Mouse (Mus musculus): ENCODE measurements around the gene Cfd. TPM values are rescaled to one million over a fixed set of nuclear protein-coding genes. Genes with fewer than 3 reads are reported as not detected.

Gene Cfd
- total RNA-seq (2015) = 0.49 and 0.56 TPM in 2 replicates
- total RNA-seq (2017) = 1.2 TPM in 1 of 2 replicates, not detected in the other

DNA sequence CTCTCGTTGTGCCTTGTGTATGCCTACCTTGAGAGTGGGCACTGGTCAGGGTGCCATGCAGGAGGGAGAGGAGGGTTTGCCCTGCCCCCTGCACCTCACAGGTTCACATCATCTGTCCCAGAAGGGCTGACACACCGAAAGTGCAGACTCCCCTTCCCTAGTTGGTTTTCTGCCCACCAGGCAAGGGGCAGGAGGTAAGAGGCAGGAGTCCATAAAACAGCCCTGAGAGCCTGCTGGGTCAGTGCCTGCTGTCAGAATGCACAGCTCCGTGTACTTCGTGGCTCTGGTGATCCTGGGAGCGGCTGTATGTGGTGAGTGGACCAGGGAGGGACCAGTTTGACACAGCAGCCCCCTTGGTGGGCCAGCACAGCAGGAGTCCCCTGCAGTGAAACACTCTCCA lies at the start of gene Cfd:
Gene Cfd, plus strand, starts transcription at position 184 of the 400 bp plus-strand sequence.
- ATAC-seq (replicated peaks; ENCODE audit: poor library complexity) = no peak

DNA sequence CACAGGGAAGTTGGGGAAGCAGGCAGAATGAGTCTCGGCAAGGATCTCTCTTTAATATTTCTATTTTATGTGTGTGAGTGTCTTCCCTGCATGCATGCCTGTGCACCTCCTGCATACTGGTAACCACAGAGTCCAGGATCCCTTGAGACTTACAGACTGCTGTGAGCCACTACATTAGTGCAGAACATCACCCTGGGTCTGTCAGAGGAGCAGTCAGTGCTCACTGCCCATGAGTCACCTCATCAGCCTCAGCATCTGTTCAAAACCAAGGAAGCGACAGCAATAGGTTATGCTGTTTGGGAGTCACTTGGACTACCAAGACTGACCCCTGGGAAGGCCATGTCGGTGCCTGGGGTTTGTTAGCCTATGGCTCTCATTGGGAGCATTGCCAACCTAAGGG lies 48.3 kb upstream of the Cfd start:
- no peak for ATAC-seq (replicated peaks; ENCODE audit: poor library complexity)

DNA sequence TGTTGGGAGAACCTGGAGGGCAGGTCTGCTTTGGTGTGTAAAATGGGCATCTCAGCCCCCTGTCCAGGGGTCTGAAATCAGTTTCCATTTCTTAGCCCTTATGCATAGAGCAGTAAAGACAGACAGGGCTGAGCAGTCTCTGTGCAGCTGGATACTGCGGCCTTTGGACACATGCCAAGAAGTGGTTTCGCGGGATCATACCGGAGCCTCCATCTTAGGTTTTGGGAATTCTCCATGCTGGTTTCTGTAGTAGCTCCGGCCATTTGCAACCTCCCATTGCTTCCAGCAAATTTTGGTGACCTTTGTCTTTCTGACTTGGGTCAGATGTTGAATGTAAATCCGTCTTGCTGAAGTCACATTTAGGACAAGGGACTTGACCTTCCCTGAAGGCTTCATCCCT lies 47.2 kb upstream of the Cfd start:
- ATAC-seq (replicated peaks; ENCODE audit: poor library complexity) = no peak

DNA sequence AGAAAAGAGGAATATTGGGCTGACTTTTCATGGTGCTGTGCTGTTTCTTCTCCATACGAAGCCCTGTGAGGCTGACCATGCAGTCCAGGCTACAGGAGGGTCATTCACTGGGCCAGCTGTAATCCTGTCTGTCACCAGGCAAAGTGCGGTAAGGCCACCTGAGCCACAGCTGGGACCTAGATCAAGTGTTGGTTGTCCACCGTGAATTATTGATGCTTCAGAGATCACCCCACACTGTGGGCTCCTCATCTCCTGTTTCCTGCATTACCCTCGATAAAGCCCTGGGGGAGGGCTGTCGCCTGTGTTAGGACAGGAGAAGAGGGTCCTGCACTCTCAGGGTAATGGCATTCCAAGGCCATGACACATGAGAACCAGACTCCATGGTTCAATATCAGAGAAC lies 44.1 kb upstream of the Cfd start:
- no peak for ATAC-seq (replicated peaks; ENCODE audit: poor library complexity)

DNA sequence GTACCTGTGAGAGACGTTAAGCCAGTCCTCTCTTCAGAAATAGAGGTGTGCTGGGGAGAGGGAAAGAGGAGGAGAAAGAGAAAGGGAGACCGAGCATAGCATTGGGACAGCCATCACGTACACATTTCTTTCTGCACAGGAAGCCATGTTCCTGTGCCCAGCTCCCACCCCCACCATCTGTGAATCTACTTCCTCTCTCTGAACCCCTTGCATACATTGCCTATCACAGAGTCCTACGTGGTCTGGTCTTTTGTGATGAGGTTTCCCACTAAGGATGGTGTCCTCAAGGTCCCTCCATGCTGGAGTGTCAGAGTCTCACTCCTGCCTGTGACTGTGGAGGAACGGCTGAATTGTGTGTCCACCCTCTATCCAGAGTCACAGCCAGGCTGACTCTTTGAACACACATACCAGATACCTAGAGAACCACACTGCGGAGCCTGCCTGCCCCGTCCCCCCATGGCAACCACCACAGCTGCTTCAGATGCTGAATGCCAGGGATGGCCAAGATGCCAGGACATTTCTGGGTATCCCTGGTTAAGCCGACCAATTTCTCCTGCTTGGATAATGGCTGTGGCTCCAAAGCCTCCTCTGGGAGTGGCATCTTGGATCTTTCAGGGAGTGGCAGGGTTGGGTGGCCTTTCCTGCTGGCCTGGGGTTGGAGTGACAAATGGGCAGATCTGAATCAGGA lies 40.6 kb upstream of the Cfd start:
- no peak for ATAC-seq (replicated peaks; ENCODE audit: poor library complexity)

DNA sequence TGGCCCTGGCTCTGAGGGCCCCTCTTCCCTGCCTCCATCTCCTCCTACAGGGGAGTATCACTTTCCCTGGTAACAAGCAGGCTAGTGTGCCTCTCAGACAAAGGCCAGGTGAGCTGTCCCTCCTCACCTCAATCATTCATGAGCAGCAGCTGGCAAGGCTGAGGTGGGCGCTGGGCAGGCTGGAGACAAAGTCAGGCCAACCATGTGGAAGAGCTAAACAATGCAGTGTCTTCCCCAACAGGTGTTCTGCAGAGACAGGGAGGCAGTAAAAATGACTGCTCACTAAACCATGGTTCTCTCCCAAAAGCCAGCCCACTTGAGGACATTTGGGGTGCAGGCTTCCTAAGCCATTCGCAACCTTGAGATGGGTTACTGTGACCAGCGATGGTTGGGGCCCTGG lies 39.0 kb upstream of the Cfd start:
- ATAC-seq (replicated peaks; ENCODE audit: poor library complexity) = no peak

DNA sequence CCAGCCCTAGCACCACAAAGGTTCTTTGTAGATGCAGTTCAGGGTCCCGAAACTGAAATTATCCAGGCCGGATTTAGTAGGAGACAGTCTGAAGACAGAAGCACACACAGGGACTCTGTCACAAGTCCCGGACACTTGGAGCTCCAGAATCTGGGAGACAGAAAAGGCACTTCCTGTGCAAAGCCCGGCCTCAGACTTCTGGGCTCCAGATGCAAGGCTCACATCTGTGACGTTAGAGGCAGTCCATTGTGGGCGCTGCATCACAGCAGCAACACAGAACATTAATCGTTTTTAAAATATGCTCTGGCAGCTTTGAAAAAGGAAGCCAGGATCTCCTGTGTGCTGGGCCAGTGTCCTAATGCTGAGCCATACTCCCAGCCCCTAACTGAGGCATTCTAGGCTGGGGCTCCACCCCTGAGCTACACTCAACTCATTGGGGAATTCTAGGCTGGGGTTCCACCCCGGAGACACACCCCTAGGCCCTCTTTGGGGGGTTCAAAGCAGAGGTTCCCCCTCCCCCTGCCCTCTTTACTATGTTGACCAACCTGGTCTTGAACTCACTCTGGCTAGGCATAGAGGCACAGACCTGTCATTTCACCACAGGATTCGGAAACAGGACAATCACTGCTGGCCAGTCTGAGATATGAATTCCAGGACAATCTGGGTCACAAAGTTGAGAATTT lies 38.4 kb upstream of the Cfd start:
- ATAC-seq (replicated peaks; ENCODE audit: poor library complexity) = no peak

DNA sequence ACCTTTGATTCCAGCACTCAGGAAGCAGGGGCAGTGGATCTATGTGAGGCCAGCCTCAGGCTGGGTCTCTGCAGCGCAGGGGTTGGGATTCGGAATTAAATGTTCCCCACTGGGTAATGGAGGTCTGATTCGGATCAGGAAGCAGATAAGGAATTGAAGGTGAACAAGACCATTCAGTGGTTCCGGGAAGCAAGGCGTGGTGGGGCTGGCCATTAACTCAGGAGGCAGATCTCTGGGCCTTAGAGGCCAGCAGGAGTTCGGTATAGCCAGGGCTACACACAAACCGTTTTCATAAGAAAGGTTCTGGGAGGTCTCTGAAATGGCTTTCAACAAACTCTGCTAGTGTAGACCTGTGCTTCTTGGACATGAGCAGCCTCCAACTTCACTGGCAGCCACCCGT lies 37.8 kb upstream of the Cfd start:
- no peak for ATAC-seq (replicated peaks; ENCODE audit: poor library complexity)

DNA sequence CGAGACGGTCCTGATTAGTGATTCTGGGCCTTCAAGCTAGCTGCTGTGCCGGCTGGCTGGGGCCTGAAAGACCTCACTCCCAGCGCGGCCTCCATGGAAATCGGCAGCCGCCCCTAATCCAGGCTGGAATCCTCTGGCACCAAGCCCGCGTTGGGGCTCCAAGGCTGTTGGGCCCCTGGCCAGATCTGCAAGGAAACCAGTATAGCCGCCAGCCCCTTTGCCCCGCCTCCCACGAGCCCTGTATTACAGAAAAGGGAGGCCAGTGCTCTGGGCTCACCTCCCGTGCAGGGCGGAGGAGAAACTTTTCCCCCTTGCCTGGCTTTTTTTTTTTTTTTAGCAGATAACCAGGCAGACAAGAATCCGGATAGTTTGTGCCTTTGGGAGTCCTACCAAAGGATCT lies 37.3 kb upstream of the Cfd start:
- 0 out of 2 replicates have a peak, but pooled peaks have one; percentile 5 for ATAC-seq (replicated peaks; ENCODE audit: poor library complexity)

DNA sequence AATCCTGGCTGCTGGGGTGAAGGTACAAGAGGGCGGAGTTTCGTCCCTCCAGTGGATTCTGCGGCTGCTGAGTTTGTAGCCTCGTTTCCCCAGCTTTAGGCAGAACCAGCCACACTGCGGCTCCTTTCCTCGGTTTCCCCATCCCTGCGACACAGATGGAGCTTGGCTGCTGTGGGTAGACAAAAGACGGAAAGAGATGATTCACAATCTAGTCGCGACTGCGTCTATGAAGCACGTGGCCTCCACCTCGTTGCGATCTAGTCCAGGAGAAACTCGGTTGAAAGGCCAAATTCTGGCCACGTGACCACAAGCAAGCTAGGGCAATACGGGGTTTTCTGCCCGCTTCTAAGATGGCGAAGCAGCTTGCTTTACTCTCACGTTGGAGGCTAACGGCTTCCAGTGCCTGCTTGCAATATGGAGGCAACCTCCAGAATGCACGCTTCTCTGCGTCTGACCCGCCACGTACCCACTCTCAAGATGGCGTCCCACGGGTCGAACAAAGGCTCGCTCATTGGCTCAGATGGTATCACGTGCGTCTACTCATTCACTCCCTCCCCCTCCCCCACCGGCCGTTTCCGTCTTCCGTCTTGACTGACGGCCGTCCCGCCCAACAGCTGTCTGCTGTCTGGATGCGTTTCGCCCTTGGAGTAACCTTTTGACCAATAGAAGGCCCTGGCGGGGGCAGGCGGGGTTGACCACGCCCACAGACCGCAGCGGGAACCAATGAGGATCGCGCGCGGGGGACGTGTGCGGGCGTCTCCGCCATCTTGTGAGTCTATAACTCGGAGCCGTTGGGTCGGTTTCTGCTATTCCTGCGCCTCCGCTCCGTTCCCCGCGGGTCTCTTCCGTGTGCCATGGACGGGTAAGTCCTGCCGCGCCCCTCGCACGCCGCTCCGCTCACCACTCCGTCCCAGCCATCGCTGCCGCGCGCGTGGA lies 36.5 kb upstream of the Cfd start, which contains the start of gene Ptbp1:
Gene Ptbp1, plus strand, starts transcription at position 568 of the 936 bp plus-strand sequence.
- peak; percentile 76 for ATAC-seq (replicated peaks; ENCODE audit: poor library complexity)

DNA sequence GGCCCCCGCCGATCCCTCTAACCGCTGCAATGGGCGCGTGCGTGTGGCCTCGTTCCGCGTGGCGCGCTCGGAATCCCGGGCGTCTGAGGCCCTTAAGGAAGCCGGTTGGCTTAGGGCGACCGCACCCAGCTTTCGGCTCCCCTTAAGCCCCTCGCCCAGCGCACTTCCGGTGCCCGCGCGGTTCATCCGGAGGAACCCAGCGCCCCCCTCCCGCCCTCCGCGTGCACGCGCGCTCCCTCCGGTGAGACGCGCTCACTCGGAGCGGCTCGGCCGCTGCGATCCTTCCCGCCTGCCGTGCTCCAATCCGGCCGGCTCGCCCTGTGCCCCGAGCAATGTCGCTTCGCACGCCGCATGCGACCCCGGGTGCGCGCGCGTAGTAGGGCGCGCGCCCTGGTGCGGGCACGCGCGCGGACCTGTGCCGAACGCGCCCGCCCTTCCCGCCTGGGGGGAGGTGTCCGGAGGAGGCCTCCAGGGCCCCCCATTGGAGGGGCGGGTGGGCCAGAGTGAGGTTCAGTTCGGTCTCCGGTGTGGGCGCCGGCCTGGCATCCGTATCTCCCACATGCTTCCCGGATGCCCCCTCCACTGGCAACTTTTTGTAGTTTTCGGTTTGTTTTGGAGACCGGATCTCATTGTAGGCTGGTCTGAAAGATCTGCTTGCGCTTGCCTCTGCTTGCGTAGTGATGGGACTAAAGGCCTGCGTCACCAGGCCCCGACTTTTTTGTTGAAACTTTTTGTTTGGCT lies 35.7 kb upstream of the Cfd start:
- ATAC-seq (replicated peaks; ENCODE audit: poor library complexity) = peak; percentile 2

DNA sequence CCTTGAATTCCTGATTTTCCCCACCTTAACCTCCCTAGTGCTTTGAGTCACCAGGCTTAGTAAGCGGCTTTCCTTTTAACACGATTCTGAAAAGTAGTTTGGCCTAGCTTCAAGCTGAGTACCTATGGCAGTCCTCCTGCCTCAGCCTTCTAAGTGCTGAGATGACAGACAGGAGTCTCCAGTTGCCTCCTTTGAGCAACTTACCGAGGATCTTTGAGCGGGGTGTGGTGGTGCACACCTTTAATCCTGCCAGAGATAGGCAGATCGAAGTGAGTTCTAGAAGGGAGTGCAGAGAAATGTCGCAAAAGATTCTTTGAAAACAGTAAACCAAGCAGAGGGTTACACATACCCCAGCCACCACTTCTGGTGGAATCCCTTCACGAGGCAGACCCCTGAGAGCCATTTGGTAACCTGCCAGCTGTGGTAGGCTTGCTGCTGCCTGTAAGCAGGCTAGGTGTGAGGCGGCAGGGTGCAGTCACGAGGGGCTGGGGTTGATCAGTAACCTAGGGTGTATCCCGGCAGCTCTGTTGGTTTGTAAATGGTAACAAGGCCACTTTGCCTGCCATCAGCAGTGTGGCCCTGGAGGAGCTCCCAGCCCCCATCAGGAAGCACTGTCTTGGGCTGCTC lies 35.0 kb upstream of the Cfd start:
- ATAC-seq (replicated peaks; ENCODE audit: poor library complexity) = no peak

DNA sequence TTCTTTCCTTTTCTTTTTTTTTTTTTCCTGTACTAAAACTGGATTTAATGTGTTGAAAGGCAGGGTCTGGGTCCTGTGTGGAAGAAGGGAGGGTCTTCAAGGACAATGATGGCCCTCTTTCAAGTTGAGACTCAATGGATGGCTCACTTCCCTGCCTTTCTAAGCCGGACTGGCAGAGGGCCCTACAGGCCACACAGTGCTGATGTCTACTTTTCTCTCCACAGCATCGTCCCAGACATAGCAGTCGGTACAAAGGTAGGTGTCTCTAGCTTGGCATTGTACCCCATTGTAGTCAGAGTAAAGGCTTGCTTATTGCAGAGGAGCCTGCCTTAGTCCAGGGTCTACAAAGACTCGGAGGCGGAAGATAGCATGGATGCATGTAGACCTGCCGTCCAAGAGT lies 34.4 kb upstream of the Cfd start:
- ATAC-seq (replicated peaks; ENCODE audit: poor library complexity) = no peak

DNA sequence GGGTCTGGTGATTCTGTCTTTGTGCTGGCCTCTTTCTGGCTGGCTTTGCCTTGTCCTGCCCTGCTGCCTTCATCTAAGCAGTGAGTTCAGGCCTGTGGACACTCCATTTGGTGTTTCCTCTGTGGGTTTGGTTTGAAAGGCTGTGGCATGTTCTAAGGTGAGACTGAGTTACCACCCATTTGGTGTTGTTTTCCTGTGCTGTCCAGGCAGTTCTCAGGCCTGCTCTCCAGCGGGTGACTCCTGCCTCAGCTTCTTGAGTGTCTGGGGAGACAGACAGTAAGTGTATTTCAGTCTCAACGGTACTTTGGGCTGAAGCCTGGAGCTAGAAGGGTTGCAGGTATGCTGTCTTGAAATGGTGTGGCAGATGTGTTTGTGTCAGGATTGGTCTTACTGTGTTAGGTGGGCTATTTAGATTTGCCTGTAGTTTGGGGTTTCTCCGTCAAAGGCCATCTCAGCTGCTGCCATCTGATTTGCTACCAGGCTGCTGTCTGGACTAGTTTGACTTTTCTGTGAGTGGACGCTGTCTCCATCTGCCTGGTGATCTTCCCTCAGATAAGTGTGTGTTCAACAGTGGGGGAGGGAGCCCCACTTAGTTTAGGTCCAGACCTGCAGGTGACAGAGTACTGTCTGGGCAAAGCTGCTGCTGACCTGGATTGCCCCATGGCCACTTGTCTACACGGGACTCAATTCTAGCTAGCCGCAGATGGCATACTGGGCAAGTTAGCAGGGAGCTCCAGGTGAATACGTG lies 33.8 kb upstream of the Cfd start:
- ATAC-seq (replicated peaks; ENCODE audit: poor library complexity) = no peak

DNA sequence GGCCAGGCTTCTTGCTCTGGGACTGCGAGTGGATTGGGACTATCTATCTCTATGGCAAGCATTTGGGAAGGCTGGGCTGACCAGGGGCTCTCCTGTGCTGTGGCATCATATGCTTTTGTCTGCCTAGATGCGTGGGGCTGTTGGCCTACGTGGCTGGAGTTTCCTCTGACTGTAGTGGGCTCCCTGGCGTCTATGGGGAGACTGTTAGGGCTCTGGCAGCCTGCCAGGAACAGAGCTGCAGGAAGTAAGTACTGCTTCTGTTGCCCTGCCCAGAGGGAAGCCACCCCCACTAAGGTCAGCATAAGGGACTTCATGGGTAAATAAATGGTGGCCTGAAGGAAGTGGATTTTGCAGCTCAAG lies 33.2 kb upstream of the Cfd start:
- no peak for ATAC-seq (replicated peaks; ENCODE audit: poor library complexity)

DNA sequence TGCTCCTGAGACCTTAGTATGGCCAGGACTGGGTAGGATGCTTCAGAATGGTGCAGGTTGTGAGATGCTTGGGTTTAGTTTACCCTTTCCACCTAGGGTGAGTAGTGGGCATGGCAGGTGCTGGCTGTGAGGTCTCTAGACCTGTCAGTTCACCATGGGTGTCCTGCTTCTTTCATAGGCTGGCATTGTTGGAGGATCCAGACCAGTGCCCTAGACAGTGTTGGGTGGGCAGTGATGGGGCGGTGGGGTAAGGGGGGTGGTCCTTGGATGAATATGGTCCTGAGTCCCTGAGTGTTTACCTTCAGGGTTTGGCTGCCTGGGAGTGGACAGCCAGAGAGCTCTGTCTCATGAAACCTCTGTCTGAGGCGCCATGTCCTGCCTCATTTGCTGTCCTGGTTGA lies 32.8 kb upstream of the Cfd start:
- no peak for ATAC-seq (replicated peaks; ENCODE audit: poor library complexity)

DNA sequence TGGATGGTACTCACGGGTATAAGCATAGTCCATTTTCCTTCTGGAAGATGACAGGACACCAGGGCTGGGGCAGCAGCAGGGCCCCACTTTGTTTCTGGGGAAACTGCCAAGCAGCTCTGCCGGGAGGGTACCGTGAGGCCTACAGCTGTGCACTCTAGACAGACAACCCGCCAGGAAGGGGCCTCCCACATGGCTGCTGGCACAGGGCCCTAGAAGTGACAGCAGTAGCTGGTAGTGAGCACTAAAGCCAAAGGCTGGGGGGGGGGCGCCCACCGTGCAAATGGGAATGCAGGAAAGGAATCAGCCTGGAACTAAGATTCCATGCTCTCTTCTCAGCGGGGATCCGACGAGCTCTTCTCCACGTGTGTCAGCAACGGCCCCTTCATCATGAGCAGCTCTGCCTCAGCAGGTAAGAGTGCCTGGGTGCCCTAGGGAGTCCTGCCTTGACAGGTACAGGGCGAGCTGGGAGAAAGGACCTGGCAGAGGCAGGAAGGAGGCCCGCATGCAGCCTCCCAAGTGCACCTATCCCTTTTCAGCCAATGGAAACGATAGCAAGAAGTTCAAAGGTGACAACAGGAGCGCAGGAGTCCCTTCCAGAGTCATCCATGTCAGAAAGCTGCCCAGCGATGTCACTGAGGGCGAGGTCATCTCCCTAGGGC lies 32.1 kb upstream of the Cfd start:
- ATAC-seq (replicated peaks; ENCODE audit: poor library complexity) = no peak

DNA sequence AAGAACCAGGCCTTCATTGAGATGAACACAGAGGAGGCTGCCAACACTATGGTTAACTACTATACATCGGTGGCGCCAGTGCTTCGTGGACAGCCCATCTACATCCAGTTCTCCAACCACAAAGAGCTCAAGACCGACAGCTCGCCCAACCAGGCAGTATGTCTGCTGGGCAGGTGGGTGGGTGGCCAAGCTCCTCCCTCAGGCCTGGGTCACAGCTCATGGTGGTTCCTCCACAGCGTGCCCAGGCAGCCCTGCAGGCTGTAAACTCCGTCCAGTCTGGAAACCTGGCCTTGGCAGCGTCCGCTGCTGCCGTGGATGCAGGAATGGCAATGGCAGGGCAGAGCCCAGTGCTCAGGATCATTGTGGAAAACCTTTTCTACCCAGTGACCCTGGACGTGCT lies 31.5 kb upstream of the Cfd start:
- ATAC-seq (replicated peaks; ENCODE audit: poor library complexity) = no peak
